Mouse (Mus musculus) C2C12 (cell line): ENCODE data around the gene Zc3h7a.

Experiments
- CEBPB ChIP-seq: IDR thresholded peaks from one replicate; pipeline ENCODE4 v1.6.1; 2011; ENCODE audit warnings: low read depth, mild to moderate bottlenecking, control low read depth, moderate library complexity
- CTCF ChIP-seq: IDR thresholded peaks from one replicate; pipeline ENCODE4 v1.5.1; 2011; ENCODE audit not compliant: control insufficient read depth, insufficient read depth, insufficient read length
- FOSL1 ChIP-seq: IDR thresholded peaks from one replicate; pipeline ENCODE4 v1.8.0; 2011; ENCODE audit warnings: mild to moderate bottlenecking, low read length; ENCODE audit not compliant: poor library complexity, insufficient read depth, severe bottlenecking
- MAX ChIP-seq: IDR thresholded peaks from one replicate; pipeline ENCODE4 v1.6.1; 2011; ENCODE audit warnings: mild to moderate bottlenecking, control low read depth
- MYOD1 ChIP-seq: IDR thresholded peaks from one replicate; pipeline ENCODE4 v1.6.1; 2011; ENCODE audit warnings: low read depth; ENCODE audit not compliant: control insufficient read depth, insufficient read length
- MYOG ChIP-seq: IDR thresholded peaks from one replicate; pipeline ENCODE4 v1.6.1; 2011; ENCODE audit not compliant: control insufficient read depth, insufficient read length; ENCODE audit errors: extremely low read depth
- USF1 ChIP-seq: IDR thresholded peaks from one replicate; pipeline ENCODE4 v1.6.1; 2011; ENCODE audit warnings: low read depth, mild to moderate bottlenecking, control low read depth, moderate library complexity

- TF ChIP-seq CTCF (no peak), MAX (no peak), CEBPB (no peak), MYOG (no peak), MYOD1 (no peak), USF1 (peak; percentile 2), FOSL1 (no peak)
Measured at GRCm38 (mm10) chr16:11132839-11133238, 43.4 kb downstream of the Zc3h7a start.
